Mouse (Mus musculus) liver, adult 2 months (tissue): Measurements from ENCODE around the gene P4ha1. TPM values are rescaled to one million over a fixed set of nuclear protein-coding genes. Genes with fewer than 3 reads are reported as not detected.
A peak's percentile ranks its signal among the peaks of the same experiment; 100 is the strongest.

ENCODE experiments used
- DNase-seq: peaks from one replicate; pipeline ENCODE4 v3.0.0-alpha.2; 2011; ENCODE audit warnings: low read depth, low spot score; ENCODE audit errors: extremely low read depth
- H3K27ac ChIP-seq: fragments of 200-500 bp; replicated peaks from 2 replicates; pipeline ENCODE4 v1.5.1; 2012; ENCODE audit warnings: low read depth, mild to moderate bottlenecking, control low read depth, inconsistent platforms, low read length; ENCODE audit not compliant: insufficient read depth
- H3K27me3 ChIP-seq: fragments of 200-500 bp; 2 replicates; pipeline ENCODE4 v1.6.1; 2012; ENCODE audit warnings: mild to moderate bottlenecking, moderate library complexity, low read length, inconsistent platforms; ENCODE audit not compliant: control insufficient read depth, insufficient read depth
- H3K36me3 ChIP-seq: fragments of 200-500 bp; 2 replicates; pipeline ENCODE4 v1.6.1; 2012; ENCODE audit warnings: low read length, inconsistent platforms; ENCODE audit not compliant: control insufficient read depth, insufficient read depth
- H3K4me1 ChIP-seq: fragments of 200-500 bp; 2 replicates; pipeline ENCODE4 v1.6.1; 2011; ENCODE audit warnings: low read length; ENCODE audit not compliant: control insufficient read depth, insufficient read depth
- H3K4me3 ChIP-seq: fragments of 200-500 bp; 2 replicates; pipeline ENCODE4 v1.5.1; 2011; ENCODE audit warnings: low read depth, mild to moderate bottlenecking, control low read depth, low read length, moderate library complexity; ENCODE audit not compliant: insufficient read depth
- H3K79me2 ChIP-seq: fragments of 200-500 bp; 2 replicates; pipeline ENCODE4 v1.6.1; 2012; ENCODE audit warnings: inconsistent platforms, mild to moderate bottlenecking, low read length, moderate library complexity; ENCODE audit not compliant: control insufficient read depth, insufficient read depth
- H3K9ac ChIP-seq: fragments of 200-500 bp; 2 replicates; pipeline ENCODE4 v1.6.1; 2012; ENCODE audit warnings: low read depth, mild to moderate bottlenecking, control low read depth, inconsistent platforms, low read length
- CTCF ChIP-seq: fragments of 200-500 bp; IDR thresholded peaks from 2 replicates; pipeline ENCODE4 v1.5.1; 2011; ENCODE audit warnings: low read depth, low read length, control low read depth
- POLR2A ChIP-seq: fragments of 200-500 bp; IDR thresholded peaks from 2 replicates; pipeline ENCODE4 v1.6.1; 2011; ENCODE audit warnings: low read length, control low read depth; ENCODE audit not compliant: insufficient read depth; ENCODE audit errors: extremely low read depth
- WGBS: fragments of 180-500 bp; shearing (Covaris S2); methylation state at CpG from one replicate; pipeline ENCODE4 v1.1.7; 2018; 5-methylcytosine and 5-hydroxymethylcytosine counted together
- polyA plus RNA-seq: library from polyadenylated mRNA; depleted of rRNA; stranded (reverse); fragments of >200 nt; gene quantifications from 2 replicates; pipeline ENCODE4 v1.2.3, GENCODE M21; 2012
- total RNA-seq: library from RNA; depleted of rRNA; stranded (reverse); fragments of >200 nt; gene quantifications from 2 replicates; pipeline ENCODE4 v1.2.3, GENCODE M21; 2014

Gene P4ha1
- total and polyA plus RNA-seq, 2 experiments: 4.7 to 6.4 TPM

GRCm38 (mm10) chr10:59285530-59285929 lies 37.6 kb upstream of the P4ha1 start:
- TF ChIP-seq POLR2A (no peak), CTCF (no peak)

GRCm38 (mm10) chr10:59287251-59287650 lies 35.8 kb upstream of the P4ha1 start:
- Histone ChIP-seq H3K27me3 (no peaks in the 10 kb centered on the region), H3K27ac (no peak overlapping the region), H3K9ac (no peak overlapping the region), H3K4me1 (peaks cover under 1% of the 10 kb centered on the region; the same call in 1 of the 2 replicates), H3K4me3 (no peak overlapping the region), H3K36me3 (no peaks in the 10 kb centered on the region), H3K79me2 (no peaks in the 10 kb centered on the region)
- 80% methylated on average over 2 of the region's 2 CpGs for WGBS
- no peak for DNase-seq
- TF ChIP-seq CTCF (no peak), POLR2A (no peak)

More at GRCm38 (mm10) chr10:59285530-59285929, 37.6 kb upstream of the P4ha1 start:
- no peak for DNase-seq
- Histone ChIP-seq H3K9ac (no peak overlapping the region), H3K36me3 (no peaks in the 10 kb centered on the region), H3K27me3 (no peaks in the 10 kb centered on the region), H3K4me3 (no peak overlapping the region), H3K79me2 (no peaks in the 10 kb centered on the region), H3K4me1 (peaks cover 2% of the 10 kb centered on the region; the same call in 1 of the 2 replicates), H3K27ac (no peak overlapping the region)
- 79% methylated on average over 5 of the region's 5 CpGs for WGBS

- no peak overlapping the region for H3K27ac ChIP-seq
- no peaks in the 10 kb centered on the region for H3K79me2 ChIP-seq
- no peaks in the 10 kb centered on the region for H3K4me1 ChIP-seq
- H3K4me3 ChIP-seq: no peak overlapping the region
- no peak for DNase-seq
- no peaks in the 10 kb centered on the region for H3K36me3 ChIP-seq
- TF ChIP-seq CTCF (no peak), POLR2A (no peak)
- 87% methylated on average over 3 of the region's 3 CpGs for WGBS
- H3K9ac ChIP-seq: no peak overlapping the region
- no peaks in the 10 kb centered on the region for H3K27me3 ChIP-seq
Observed at GRCm38 (mm10) chr10:59287662-59288061, 35.4 kb upstream of the P4ha1 start.

GRCm38 (mm10) chr10:59289062-59289461 lies 34.0 kb upstream of the P4ha1 start:
- WGBS: 62% methylated on average over 8 of the region's 8 CpGs
- H3K36me3 ChIP-seq: no peaks in the 10 kb centered on the region
- no peak overlapping the region for H3K27ac ChIP-seq
- no peaks in the 10 kb centered on the region for H3K4me1 ChIP-seq
- DNase-seq: no peak
- H3K79me2 ChIP-seq: no peaks in the 10 kb centered on the region
- H3K9ac ChIP-seq: no peak overlapping the region
- no peaks in the 10 kb centered on the region for H3K27me3 ChIP-seq
- no peak overlapping the region for H3K4me3 ChIP-seq
- TF ChIP-seq POLR2A (no peak), CTCF (peak; percentile 83)

- Histone ChIP-seq H3K9ac (no peak overlapping the region), H3K79me2 (no peaks in the 10 kb centered on the region), H3K4me3 (no peak overlapping the region), H3K27me3 (no peaks in the 10 kb centered on the region), H3K4me1 (no peaks in the 10 kb centered on the region), H3K36me3 (no peaks in the 10 kb centered on the region), H3K27ac (no peak overlapping the region)
- DNase-seq: peak; percentile 45
- 37% methylated on average over 3 of the region's 3 CpGs for WGBS
- TF ChIP-seq CTCF: no peak
- no peak for TF ChIP-seq POLR2A
Observed at GRCm38 (mm10) chr10:59291536-59291935, 31.6 kb upstream of the P4ha1 start.

GRCm38 (mm10) chr10:59292079-59292478 lies 31.0 kb upstream of the P4ha1 start:
- no peaks in the 10 kb centered on the region for H3K4me1 ChIP-seq
- no peak overlapping the region for H3K4me3 ChIP-seq
- no peak overlapping the region for H3K27ac ChIP-seq
- H3K79me2 ChIP-seq: no peaks in the 10 kb centered on the region
- no peak overlapping the region for H3K9ac ChIP-seq
- no peak for DNase-seq
- 76% methylated on average over 7 of the region's 7 CpGs for WGBS
- no peaks in the 10 kb centered on the region for H3K36me3 ChIP-seq
- no peaks in the 10 kb centered on the region for H3K27me3 ChIP-seq
- TF ChIP-seq CTCF: no peak
- no peak for TF ChIP-seq POLR2A
